Mouse (Mus musculus): Measurements from ENCODE around the gene Atp6v1g2. TPM values are rescaled to one million over a fixed set of nuclear protein-coding genes. Genes with fewer than 3 reads are reported as not detected.

Atp6v1g2 gene
- polyA plus RNA-seq, 1 experiment from 2014 or later: 78.1 TPM

- Histone ChIP-seq H3K36me3 (ENCODE audit: control insufficient read depth, insufficient read depth, low read length) (no peaks in the 10 kb centered on the region), H3K4me2 (ENCODE audit: low read length) (no peak overlapping the region), H3K4me3 (replicated peaks; ENCODE audit: low read depth, low read length) (no peak overlapping the region), H3K9me3 (ENCODE audit: control insufficient read depth, low read length) (no peaks in the 10 kb centered on the region), H3K9ac (replicated peaks; ENCODE audit: low read length) (no peak overlapping the region), H3K27ac (replicated peaks; ENCODE audit: low read depth, low read length) (no peak overlapping the region), H3K27me3 (ENCODE audit: control insufficient read depth, insufficient read depth, low read length) (no peaks in the 10 kb centered on the region), H3K4me1 (ENCODE audit: control insufficient read depth, insufficient read depth, low read length) (no peaks in the 10 kb centered on the region)
- no peak for ATAC-seq (ENCODE audit: low FRiP score, low TSS enrichment)
- DNase-seq: no peak
- WGBS: 91% methylated on average over 5 of the region's 5 CpGs
Measured at GRCm38 (mm10) chr17:35213071-35213470, 20.4 kb upstream of the Atp6v1g2 start.

DNA sequence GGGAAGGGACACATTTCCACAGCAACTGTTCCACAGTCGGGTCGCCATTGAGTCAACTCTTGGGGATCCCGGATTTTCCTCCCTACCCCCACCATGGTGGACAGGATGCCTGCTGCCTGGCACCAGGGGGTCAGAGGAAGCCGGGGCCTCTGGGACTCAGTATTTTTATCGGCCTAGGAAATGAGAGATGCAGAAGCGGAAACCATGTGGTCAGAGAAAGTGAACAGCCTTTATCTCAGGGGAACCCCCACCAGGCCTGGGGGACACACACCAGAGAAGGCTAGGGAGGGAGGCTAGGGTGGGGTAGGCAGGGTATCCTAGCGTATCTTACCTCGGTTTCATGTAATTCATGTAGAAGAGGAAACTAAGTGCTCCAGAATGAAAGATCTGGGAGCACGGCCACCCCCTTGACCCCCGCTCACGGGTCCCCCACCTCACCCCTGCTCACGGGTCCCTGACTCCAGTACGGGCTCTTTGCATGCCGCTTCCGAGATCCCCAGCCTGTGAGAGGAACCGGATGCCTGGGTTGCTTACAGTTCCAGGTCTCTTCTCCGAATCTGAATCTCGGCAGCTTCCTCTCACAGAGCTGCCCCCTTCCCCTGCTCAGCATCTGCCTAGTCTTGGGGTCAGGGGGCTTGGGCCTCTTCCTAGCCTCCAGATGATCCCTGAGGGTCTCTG is 14.8 kb upstream of the Atp6v1g2 start:
- Histone ChIP-seq H3K27ac (replicated peaks; ENCODE audit: low read depth, low read length) (no peak overlapping the region), H3K27me3 (ENCODE audit: control insufficient read depth, insufficient read depth, low read length) (no peaks in the 10 kb centered on the region), H3K4me3 (replicated peaks; ENCODE audit: low read depth, low read length) (no peak overlapping the region), H3K36me3 (ENCODE audit: control insufficient read depth, insufficient read depth, low read length) (peaks cover 27% of the 10 kb centered on the region), H3K4me1 (ENCODE audit: control insufficient read depth, insufficient read depth, low read length) (no peaks in the 10 kb centered on the region), H3K4me2 (ENCODE audit: low read length) (no peak overlapping the region), H3K9ac (replicated peaks; ENCODE audit: low read length) (no peak overlapping the region), H3K9me3 (ENCODE audit: control insufficient read depth, low read length) (no peaks in the 10 kb centered on the region)
- 87% methylated on average over 18 of the region's 18 CpGs for WGBS
- ATAC-seq (ENCODE audit: low FRiP score, low TSS enrichment) (no peak), DNase-seq (no peak)

DNA sequence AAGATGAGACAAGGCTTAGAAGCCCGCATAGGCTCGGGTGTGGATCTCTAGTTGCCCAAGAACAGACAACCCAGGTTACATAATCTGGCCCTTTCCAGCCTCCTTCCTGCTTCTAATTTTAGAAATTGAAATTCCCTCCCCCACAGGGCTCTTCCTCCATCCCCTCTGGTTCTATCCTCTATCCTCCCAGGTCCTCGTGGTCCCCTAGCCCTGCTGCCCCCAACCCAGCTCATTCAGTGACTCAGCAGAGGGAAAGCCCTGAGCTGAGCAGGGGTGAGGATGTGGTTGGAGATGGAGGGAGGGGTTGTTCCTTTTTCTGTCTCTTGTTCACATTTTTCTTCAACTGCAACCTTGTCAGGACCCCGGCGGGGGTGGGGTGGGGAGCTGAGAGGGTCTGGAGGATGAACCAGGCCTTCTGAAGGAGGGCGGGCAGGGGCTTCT is 13.8 kb upstream of the Atp6v1g2 start:
- WGBS: 91% methylated on average over 6 of the region's 6 CpGs
- Histone ChIP-seq H3K9ac (replicated peaks; ENCODE audit: low read length) (no peak overlapping the region), H3K9me3 (ENCODE audit: control insufficient read depth, low read length) (no peaks in the 10 kb centered on the region), H3K4me1 (ENCODE audit: control insufficient read depth, insufficient read depth, low read length) (no peaks in the 10 kb centered on the region), H3K4me3 (replicated peaks; ENCODE audit: low read depth, low read length) (no peak overlapping the region), H3K27me3 (ENCODE audit: control insufficient read depth, insufficient read depth, low read length) (no peaks in the 10 kb centered on the region), H3K36me3 (ENCODE audit: control insufficient read depth, insufficient read depth, low read length) (peaks cover 27% of the 10 kb centered on the region), H3K27ac (replicated peaks; ENCODE audit: low read depth, low read length) (no peak overlapping the region), H3K4me2 (ENCODE audit: low read length) (no peak overlapping the region)
- ATAC-seq (ENCODE audit: low FRiP score, low TSS enrichment) (no peak), DNase-seq (no peak)

- Histone ChIP-seq H3K4me3 (replicated peaks; ENCODE audit: low read depth, low read length) (no peak within 1 kb of the TSS), H3K4me2 (ENCODE audit: low read length) (no peak within 1 kb of the TSS), H3K4me1 (ENCODE audit: control insufficient read depth, insufficient read depth, low read length) (no peaks in the 10 kb centered on the region), H3K9me3 (ENCODE audit: control insufficient read depth, low read length) (no peaks in the 10 kb centered on the region), H3K27me3 (ENCODE audit: control insufficient read depth, insufficient read depth, low read length) (no peaks in the 10 kb centered on the region), H3K36me3 (ENCODE audit: control insufficient read depth, insufficient read depth, low read length) (peaks cover 32% of the 10 kb centered on the region), H3K27ac (replicated peaks; ENCODE audit: low read depth, low read length) (no peak within 1 kb of the TSS), H3K9ac (replicated peaks; ENCODE audit: low read length) (peak within 1 kb of the TSS; percentile 26; the same call in 1 of the 2 replicates)
- no peak for DNase-seq
- no peak for ATAC-seq (ENCODE audit: low FRiP score, low TSS enrichment)
- WGBS: 82% methylated on average over 28 of the region's 28 CpGs
Measured at GRCm38 (mm10) chr17:35220156-35220952, 13.1 kb upstream of the Atp6v1g2 start, which contains the start of gene Gm16181. Gene Gm16181, plus strand, starts transcription at chr17:35220834.

- H3K9ac ChIP-seq (replicated peaks; ENCODE audit: low read length): no peak overlapping the region
- 86% methylated on average over 6 of the region's 6 CpGs for WGBS
Measured at GRCm38 (mm10) chr17:35222299-35222698, 11.2 kb upstream of the Atp6v1g2 start.

DNA sequence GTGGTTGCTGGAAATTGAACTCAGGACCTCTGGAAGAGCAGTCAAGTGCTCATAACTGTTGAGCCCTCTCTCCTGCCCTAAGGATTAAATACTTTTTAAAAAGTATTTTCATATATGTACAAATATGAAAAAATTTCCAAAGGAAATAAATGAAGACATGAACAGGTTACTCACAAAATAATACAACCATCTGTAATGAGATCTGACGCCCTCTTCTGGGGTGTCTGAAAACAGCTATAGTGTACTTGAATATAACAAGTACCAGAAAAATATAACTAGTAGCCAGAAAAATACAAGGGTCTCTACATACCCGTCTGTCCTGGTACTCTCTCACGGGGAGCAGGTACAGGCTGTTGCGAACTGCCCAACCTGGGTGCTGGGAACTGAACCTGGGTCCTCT is 8.8 kb upstream of the Atp6v1g2 start:
- Histone ChIP-seq H3K27ac (replicated peaks; ENCODE audit: low read depth, low read length) (no peak overlapping the region), H3K36me3 (ENCODE audit: control insufficient read depth, insufficient read depth, low read length) (peaks cover 57% of the 10 kb centered on the region), H3K4me3 (replicated peaks; ENCODE audit: low read depth, low read length) (no peak overlapping the region), H3K4me1 (ENCODE audit: control insufficient read depth, insufficient read depth, low read length) (no peaks in the 10 kb centered on the region), H3K4me2 (ENCODE audit: low read length) (no peak overlapping the region), H3K9me3 (ENCODE audit: control insufficient read depth, low read length) (no peaks in the 10 kb centered on the region), H3K9ac (replicated peaks; ENCODE audit: low read length) (no peak overlapping the region), H3K27me3 (ENCODE audit: control insufficient read depth, insufficient read depth, low read length) (no peaks in the 10 kb centered on the region)
- WGBS: 92% methylated on average over 4 of the region's 4 CpGs
- DNase-seq (no peak), ATAC-seq (ENCODE audit: low FRiP score, low TSS enrichment) (no peak)

More at GRCm38 (mm10) chr17:35222299-35222698, 11.2 kb upstream of the Atp6v1g2 start:
- no peaks in the 10 kb centered on the region for H3K4me1 ChIP-seq (ENCODE audit: control insufficient read depth, insufficient read depth, low read length)
- no peak overlapping the region for H3K27ac ChIP-seq (replicated peaks; ENCODE audit: low read depth, low read length)
- no peak overlapping the region for H3K4me2 ChIP-seq (ENCODE audit: low read length)
- DNase-seq (no peak), ATAC-seq (ENCODE audit: low FRiP score, low TSS enrichment) (no peak)
- no peak overlapping the region for H3K4me3 ChIP-seq (replicated peaks; ENCODE audit: low read depth, low read length)
- H3K27me3 ChIP-seq (ENCODE audit: control insufficient read depth, insufficient read depth, low read length): no peaks in the 10 kb centered on the region
- H3K9me3 ChIP-seq (ENCODE audit: control insufficient read depth, low read length): no peaks in the 10 kb centered on the region
- H3K36me3 ChIP-seq (ENCODE audit: control insufficient read depth, insufficient read depth, low read length): peaks cover 40% of the 10 kb centered on the region

GRCm38 (mm10) chr17:35225456-35225855 is 8.0 kb upstream of the Atp6v1g2 start:
- no peaks in the 10 kb centered on the region for H3K9me3 ChIP-seq (ENCODE audit: control insufficient read depth, low read length)
- peaks cover 55% of the 10 kb centered on the region for H3K36me3 ChIP-seq (ENCODE audit: control insufficient read depth, insufficient read depth, low read length)
- no peaks in the 10 kb centered on the region for H3K27me3 ChIP-seq (ENCODE audit: control insufficient read depth, insufficient read depth, low read length)
- no peak overlapping the region for H3K4me3 ChIP-seq (replicated peaks; ENCODE audit: low read depth, low read length)
- no peak overlapping the region for H3K4me2 ChIP-seq (ENCODE audit: low read length)
- H3K27ac ChIP-seq (replicated peaks; ENCODE audit: low read depth, low read length): no peak overlapping the region
- H3K9ac ChIP-seq (replicated peaks; ENCODE audit: low read length): no peak overlapping the region
- WGBS: 95% methylated on average over 5 of the region's 5 CpGs
- H3K4me1 ChIP-seq (ENCODE audit: control insufficient read depth, insufficient read depth, low read length): no peaks in the 10 kb centered on the region
- DNase-seq: no peak
- ATAC-seq (ENCODE audit: low FRiP score, low TSS enrichment): no peak

GRCm38 (mm10) chr17:35226561-35227046 is 6.9 kb upstream of the Atp6v1g2 start:
- H3K27ac ChIP-seq (replicated peaks; ENCODE audit: low read depth, low read length): no peak overlapping the region
- no peaks in the 10 kb centered on the region for H3K9me3 ChIP-seq (ENCODE audit: control insufficient read depth, low read length)
- no peak overlapping the region for H3K9ac ChIP-seq (replicated peaks; ENCODE audit: low read length)
- no peak for DNase-seq
- ATAC-seq (ENCODE audit: low FRiP score, low TSS enrichment): no peak
- 90% methylated on average over 14 of the region's 14 CpGs for WGBS
- H3K4me1 ChIP-seq (ENCODE audit: control insufficient read depth, insufficient read depth, low read length): no peaks in the 10 kb centered on the region
- peaks cover 60% of the 10 kb centered on the region for H3K36me3 ChIP-seq (ENCODE audit: control insufficient read depth, insufficient read depth, low read length)
- H3K4me2 ChIP-seq (ENCODE audit: low read length): no peak overlapping the region
- no peaks in the 10 kb centered on the region for H3K27me3 ChIP-seq (ENCODE audit: control insufficient read depth, insufficient read depth, low read length)
- no peak overlapping the region for H3K4me3 ChIP-seq (replicated peaks; ENCODE audit: low read depth, low read length)
